Mouse (Mus musculus) heart, adult 2 months (tissue): Measurements from ENCODE around the gene Mmp3.

Experiments used
- CTCF ChIP-seq: fragments of 200-600 bp; IDR thresholded peaks from 2 replicates; pipeline ENCODE4 v1.8.1; 2022; ENCODE audit warnings: antibody characterized with exemption, mild to moderate bottlenecking, moderate library complexity
- EP300 ChIP-seq: fragments of 200-500 bp; IDR thresholded peaks from 2 replicates; pipeline ENCODE4 v1.6.1; 2011; ENCODE audit warnings: low read depth, low read length, control low read depth; ENCODE audit not compliant: insufficient read depth
- POLR2A ChIP-seq: fragments of 200-500 bp; IDR thresholded peaks from 2 replicates; pipeline ENCODE4 v1.6.1; 2011; ENCODE audit warnings: mild to moderate bottlenecking, low read depth, low read length, control low read depth; ENCODE audit not compliant: insufficient read depth

DNA sequence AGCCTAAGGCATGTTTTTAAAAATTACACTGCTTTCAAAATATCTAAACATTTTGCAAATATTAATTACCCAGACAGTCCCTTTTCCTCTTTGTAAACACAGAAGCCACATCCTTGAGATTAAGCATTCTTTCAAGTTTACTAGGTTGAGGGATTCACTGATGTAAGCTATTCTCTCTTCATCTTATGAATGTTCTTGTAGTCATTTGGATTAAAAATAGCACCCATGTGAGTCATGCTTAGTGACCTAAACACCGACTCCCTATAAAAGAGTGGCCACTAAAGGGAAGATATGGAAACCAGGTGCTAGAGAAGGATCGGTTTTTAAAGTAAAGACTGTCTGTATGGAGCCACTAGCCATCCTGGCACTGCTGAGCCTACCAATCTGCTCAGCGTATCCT is 56.4 kb downstream of the Mmp3 start, which contains the start of gene Mmp10:
- TF ChIP-seq EP300 (no peak), CTCF (no peak), POLR2A (no peak)
